Mouse (Mus musculus): Measurements from ENCODE around the gene Tgif1.

Gene Tgif1

DNA sequence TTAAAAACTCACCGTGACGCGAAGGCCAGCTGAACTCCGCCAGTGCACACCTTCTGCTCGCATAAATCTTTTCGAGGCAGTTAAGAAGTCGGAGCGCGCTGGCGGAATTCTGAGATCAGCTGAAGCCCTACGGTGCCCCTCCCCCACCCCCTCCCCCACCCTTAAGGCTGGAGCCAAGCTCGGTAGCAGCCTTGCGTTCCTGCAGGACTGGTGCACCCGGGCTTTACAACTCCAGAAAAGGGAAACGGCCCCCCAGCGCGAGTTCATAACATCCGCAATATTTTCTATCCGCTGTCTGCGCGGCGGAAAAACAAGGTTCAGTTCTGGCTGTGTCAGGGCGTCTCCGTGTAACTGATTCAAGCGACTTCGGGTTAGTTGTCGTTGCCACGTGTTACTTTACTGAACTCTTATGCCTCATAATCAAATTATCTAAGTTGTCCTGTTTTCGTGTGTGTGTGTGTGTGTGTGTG lies at the start of gene Tgif1:
TSS of gene Tgif1 (minus strand) at position 111 of the 470 bp plus-strand sequence.
- DNase-seq (ENCODE audit: low spot score): peak; percentile 82

DNA sequence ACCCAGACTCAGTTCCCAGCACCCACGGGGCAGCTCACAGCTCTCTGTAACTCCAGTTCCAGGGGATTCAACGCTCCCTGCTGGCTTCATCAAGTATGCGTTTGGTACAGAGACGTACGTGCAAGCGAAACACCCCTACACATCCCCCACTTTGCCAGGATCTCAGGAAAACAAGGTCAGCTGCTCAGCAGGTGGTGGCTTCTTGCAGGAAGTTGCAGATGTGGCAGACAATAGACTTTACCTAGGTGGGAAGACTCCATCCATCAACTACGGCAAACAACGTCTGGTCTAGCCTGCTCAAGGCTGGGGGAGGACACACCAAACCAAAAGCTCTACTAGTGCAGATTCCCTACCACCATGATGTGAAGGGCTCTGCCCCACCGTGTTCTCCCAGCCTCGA lies 47.3 kb upstream of the Tgif1 start:
- no peak for DNase-seq (ENCODE audit: low spot score)

DNA sequence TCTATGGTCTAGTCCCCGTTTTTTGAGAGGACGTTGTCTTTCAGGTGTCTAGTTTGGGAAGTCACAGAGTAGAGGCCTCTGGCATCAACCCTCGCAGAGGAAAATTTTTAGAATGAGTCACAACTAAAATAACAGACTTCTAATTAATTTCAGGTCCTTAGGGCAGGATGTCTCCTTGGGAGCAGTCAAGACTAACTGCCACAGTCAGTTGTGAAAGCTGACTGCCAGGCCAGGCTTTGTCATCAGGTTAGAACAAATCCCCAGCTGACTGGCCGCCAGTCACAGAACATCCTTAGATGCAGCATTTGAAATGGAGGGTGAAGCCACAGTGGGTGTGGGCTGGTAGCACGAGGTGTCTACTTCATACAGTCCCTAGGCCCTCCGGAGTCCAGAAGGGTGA lies 46.3 kb upstream of the Tgif1 start:
- no peak for DNase-seq (ENCODE audit: low spot score)

DNA sequence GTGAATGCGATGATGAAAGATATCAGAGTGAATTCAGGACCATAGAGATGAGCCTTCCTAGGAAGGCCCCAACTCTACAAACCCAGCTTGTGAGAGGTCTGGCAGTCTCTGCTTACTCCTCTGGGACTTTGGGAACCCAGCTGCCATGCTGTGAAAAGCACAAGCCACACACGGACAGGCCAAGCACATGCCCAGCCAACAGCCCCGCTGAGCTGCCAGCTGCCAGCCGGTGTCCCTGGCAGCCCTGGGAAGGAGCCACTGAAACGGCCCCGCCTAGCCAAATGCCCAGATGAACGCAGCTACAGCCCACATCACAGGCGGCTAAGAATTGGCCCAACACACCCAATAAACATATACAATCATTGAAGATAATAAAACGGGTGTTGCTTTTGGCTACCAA lies 41.5 kb upstream of the Tgif1 start:
- DNase-seq (ENCODE audit: low spot score): no peak

DNA sequence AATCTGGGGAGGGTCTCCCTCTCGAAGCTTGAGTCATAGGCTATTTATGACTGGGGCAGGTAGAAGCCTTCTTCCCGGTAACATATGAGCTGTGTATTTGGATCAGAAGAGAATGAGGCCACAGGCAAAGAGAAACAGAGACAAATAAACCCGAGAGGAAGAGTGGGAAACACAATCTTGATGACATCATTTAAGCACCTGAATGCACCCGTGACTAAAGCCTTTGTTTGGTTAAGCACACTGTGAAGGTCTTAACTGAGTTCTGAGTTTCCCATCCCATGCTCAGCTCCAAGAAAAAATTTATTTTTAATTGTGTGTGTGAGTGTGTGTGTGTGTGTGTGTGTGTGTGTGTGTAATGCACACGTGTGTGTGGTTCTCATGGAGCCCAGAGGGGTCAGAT lies 39.8 kb upstream of the Tgif1 start:
- no peak for DNase-seq (ENCODE audit: low spot score)

DNA sequence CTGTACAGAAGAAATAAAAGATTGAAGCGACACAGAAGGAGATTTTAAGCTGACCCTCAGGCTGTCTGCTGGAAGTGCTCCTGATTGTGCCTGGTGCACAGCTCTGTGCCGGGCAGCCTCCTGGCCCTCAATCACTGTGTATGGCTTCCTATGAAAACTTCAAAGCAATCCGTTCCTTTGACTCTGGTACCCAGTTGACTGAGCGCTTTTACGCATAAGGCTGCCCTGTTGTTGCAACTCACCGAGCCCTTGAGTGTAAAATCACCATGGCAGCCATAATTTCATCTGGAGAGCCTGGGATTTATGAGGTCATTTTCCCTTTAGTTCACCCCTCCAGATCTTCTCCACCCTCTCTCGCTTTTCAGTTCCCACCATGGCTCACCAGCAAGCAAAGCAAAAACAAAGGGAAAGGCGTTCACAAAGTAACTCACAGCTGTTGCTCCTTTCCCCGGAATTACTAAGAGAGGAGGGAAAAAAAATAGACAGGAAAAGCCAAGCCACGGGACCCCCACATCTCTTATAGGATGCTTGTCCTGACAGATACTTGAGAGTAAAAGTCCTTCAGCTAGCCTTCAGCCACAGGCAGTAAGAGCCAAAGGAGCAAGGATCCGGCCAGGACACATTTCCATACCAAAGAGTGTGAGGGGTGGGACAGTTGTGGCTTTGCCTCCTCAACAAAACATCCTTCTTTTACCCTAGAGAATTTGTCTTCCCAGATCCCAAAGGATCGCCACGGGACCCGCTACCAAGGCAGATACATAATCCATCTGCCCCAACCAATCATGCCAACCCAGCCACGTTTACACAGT lies 39.1 kb upstream of the Tgif1 start:
- DNase-seq (ENCODE audit: low spot score): peak; percentile 46

- no peak for DNase-seq (ENCODE audit: low spot score)
These were observed 37.2 kb upstream of the Tgif1 start for GRCm38 (mm10) chr17:70890571-70890970.

GRCm38 (mm10) chr17:70888657-70889056 lies 35.3 kb upstream of the Tgif1 start:
- no peak for DNase-seq (ENCODE audit: low spot score)

- DNase-seq (ENCODE audit: low spot score): no peak
These were observed 34.5 kb upstream of the Tgif1 start for GRCm38 (mm10) chr17:70887848-70888247.

GRCm38 (mm10) chr17:70886641-70887391 lies 33.5 kb upstream of the Tgif1 start:
- DNase-seq (ENCODE audit: low spot score): no peak

DNA sequence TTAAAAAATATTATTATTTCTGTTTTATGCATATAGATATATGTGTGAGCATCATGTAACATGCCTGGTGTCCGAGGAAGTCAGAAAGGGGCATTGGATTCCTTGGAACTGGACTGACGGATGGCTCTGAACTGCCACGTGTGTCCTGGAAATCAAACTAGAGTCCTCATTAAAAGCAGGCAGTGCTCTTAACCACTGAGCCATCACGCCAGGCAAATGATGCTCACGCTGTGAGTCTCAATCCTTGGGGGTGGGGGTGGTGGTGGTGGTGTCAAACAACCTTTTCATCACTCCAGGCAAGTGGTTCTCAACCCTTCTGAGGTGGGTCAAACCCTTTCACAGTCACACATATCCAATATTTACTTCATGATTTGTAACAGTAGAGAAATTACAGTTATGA lies 32.5 kb upstream of the Tgif1 start:
- DNase-seq (ENCODE audit: low spot score): no peak

DNA sequence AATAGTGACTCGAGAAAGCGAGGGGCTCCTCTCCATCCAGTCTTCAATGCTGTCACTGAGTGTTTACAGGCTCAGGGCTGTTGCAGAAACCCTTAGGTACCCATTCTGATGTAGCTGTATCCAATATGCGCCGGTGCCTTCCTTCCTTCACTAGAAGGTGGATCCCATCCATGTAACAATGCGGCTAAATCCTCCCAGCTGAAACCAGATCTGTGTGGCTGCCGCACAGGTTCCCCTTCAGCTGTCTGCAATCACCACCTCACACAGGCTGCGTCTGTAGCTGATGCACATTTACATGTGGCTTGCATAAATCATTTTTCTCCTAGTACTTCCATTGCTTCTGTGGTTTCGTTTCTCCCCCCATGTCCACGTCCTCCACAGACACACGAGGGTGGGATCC lies 28.6 kb upstream of the Tgif1 start:
- DNase-seq (ENCODE audit: low spot score): no peak

- DNase-seq (ENCODE audit: low spot score): no peak
These were observed 27.8 kb upstream of the Tgif1 start for GRCm38 (mm10) chr17:70881194-70881593.

DNA sequence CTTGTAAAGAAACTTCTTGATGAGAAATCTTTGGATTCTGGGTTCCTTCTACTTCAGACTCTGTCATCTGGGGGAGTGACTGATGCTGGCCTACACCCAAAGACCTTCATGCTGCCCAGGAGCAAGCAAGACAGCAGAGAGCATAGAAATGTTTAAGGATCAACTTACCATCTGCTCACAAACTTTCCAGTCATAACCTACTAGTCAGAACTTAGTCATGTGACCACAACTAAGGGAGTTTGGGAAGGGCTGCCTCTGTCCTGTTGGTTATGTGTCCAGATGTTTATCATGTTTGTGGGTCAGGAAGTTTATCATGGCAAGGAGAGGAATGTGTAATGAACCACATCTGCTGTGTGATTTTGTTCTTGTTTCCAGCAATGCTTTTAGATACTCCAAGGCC lies 24.9 kb upstream of the Tgif1 start:
- DNase-seq (ENCODE audit: low spot score): no peak

DNA sequence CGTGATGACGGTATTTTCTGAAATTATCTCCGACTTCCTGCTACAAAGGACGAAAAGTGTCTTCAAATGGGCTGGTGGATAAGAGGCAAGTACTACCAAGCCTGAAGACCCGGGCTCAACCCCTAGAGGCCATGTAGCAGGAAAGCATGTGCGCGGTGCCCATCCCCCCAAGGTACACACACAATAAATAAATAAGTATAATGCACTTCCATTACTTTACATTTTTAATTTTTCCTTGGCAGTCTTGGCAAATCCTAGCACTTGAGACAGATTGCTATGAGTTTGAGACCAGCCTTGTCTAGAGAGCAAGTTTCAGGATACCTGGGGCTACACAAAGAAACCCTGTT lies 20.4 kb upstream of the Tgif1 start:
- DNase-seq (ENCODE audit: low spot score): peak; percentile 43

DNA sequence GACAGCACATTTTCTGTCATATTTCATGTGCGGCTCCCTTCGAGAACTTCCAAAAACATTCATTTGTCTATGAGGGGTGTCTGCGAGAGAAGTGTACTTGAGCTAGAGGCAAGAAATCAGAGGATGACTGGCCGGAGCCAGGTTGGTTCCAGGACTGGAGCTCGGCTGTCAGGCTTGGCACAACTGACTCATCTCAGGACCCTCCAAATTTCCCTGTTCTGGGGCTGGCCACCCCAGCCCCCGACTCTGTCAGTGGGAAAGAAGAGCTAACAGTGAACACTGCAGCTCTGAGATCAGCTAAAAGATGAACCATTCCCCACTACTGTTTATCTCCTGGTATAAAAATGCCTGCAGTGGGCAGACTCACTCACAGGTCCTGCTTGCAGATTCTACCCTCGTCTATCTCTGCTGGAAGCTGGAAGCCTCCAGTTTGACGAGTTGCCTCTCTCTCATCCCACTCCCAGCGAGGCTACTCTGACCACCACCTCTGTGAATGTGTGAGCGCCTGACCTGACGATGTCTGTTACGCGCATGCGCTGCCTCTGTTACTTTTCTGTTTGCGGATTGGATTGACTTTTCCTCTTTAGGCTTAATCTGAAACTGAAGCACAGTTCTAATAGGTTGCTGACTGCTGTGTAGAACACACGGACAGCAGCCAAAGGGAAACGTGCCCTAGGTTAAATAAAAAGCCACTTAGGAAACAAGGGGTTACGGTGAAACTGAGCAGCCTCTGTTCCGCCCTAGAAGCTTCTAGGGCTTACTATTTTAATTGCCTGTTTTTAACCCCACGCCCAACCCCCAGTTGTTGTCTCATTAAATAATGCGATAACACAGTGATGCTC lies 19.8 kb upstream of the Tgif1 start:
- peak; percentile 78 for DNase-seq (ENCODE audit: low spot score)

DNA sequence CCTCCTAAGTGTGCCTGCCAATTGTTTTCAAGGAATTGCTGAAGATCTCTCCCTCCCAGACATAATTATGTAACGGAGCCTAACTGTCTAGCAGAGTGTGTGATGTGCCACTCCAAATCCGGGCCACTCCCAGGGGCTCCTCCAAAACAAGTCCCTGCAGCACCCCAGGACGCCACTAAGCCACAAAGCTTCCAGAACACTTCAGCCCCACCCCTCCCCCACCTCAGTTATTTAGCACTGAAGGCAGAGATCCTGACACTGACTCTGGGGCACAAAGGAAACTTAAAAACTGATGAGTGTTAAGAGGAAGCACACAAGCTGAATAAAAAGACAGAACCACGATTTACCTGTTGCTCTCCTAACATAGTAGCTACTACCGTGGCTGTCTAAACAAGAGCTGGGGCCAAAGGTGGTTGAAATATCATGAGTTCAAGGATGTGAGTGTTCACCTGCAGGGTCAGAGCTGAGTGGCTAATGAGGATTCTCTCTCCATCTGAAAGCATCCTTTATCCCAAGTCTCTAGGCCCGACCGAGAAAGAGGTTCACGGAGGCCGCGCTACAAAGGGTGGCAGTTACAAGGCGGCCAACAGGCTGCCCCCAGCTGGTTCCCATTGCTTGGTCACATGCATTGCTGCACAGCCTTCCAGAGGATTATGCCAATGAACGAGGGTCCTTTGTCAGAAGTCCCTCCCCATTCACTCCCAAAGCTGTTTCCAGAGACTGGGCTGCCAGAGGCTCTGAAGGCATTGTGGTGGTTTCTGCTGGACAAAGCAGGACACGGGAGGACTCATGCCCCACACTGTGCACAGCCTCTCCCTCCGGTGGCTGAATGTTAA lies 19.0 kb upstream of the Tgif1 start:
- DNase-seq (ENCODE audit: low spot score): peak; percentile 86

- no peak for DNase-seq (ENCODE audit: low spot score)
These were observed 18.3 kb upstream of the Tgif1 start for GRCm38 (mm10) chr17:70871676-70872075.

GRCm38 (mm10) chr17:70870581-70870980 lies 17.2 kb upstream of the Tgif1 start:
- DNase-seq (ENCODE audit: low spot score): no peak

DNA sequence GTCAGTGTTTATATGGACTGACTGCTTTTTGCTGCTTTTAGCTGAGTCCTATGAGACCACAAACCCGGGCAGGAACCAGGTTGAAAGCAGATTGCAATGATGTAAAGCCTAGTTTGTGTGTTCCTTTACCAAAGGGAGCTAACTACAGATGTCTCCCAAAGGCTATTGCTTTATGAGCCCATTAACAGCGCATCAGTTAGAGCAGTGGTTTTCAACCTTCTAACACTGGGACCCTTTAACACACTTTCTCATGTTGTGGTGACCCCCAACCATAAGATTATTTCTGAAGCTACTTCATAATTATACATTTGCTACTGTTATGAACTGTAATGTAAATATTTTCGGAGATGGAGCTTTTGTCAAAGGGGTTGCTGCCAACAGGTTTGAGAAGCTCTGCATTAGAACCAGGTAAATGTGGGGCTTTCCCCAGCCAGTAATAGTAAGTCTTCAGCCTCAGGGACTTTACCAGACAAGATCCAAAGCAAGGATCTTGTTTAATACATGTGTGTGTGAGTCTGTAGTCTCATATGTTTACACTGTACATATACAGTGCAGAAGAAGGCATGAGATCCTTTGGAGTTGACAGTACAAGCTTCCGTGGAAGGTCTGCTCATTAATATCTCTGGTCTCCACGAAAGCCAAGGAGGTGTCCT lies 15.4 kb upstream of the Tgif1 start:
- DNase-seq (ENCODE audit: low spot score): no peak

DNA sequence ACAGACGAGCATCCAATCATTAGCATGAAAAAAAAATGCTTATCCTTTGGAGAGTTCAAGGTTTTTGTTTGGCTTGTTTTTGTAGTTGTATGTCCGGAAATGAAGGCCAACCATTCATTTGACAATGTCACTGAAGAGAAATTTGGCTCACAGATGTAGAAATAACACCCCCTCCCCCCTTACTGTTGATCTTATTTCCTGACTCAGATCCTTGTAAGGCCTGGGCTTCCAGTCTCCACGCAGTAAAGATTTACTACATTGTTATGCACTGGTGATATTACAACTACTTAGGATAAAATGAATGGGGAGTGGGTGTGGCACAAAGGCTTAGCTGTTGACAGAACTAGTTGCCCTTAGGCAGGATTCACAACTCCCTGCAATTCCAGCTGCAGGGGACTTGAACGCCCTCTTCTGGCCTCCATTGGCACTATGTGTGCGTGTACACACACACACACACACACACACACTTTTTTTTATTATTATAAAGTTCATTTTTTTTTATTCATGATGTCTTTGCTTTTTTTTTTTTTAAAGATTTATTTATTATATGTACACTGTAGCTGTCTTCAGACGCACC lies 13.3 kb upstream of the Tgif1 start:
- no peak for DNase-seq (ENCODE audit: low spot score)
